Mouse (Mus musculus) MEL (cell line): Measurements from ENCODE around the gene Cox17. TPM values are rescaled to one million over a fixed set of nuclear protein-coding genes. Genes with fewer than 3 reads are reported as not detected.

Experiments used
- DNase-seq: peaks from one replicate; pipeline ENCODE4 v3.0.0; 2011; ENCODE audit warnings: low read depth, low spot score
- H3K27ac ChIP-seq: 2 replicates; pipeline ENCODE4 v1.5.1; 2012; ENCODE audit warnings: low read depth, mild to moderate bottlenecking, control low read depth, low read length, moderate library complexity; ENCODE audit not compliant: control insufficient read depth
- H3K27me3 ChIP-seq, 2 experiments: fragments of 150-350 bp in 1 of 2; sonication (generic) in 1 of 2; 2 replicates each; pipeline ENCODE4 v1.6.1; 2012; ENCODE audit warnings: low read length in 2 of 2, mild to moderate bottlenecking in 2 of 2, improper control_type of control experiment in 1 of 2, moderate library complexity in 1 of 2; ENCODE audit not compliant: insufficient read depth in 2 of 2, control insufficient read depth in 1 of 2
- H3K36me3 ChIP-seq, 2 experiments: 2 replicates each; pipeline ENCODE4 v1.6.1; 2012 to 2014; ENCODE audit warnings: low read length in 2 of 2, improper control_type of control experiment in 1 of 2, inconsistent platforms in 1 of 2, mild to moderate bottlenecking in 1 of 2; ENCODE audit not compliant: insufficient read depth in 2 of 2, control insufficient read depth in 1 of 2
- H3K4me1 ChIP-seq, 2 experiments: fragments of 150-350 bp in 1 of 2; sonication (generic) in 1 of 2; 2 replicates each; pipeline ENCODE4 v1.6.1; 2012; ENCODE audit warnings: low read length in 2 of 2, improper control_type of control experiment in 1 of 2, mild to moderate bottlenecking in 1 of 2; ENCODE audit not compliant: insufficient read depth in 2 of 2, control insufficient read depth in 1 of 2
- H3K4me3 ChIP-seq, 2 experiments: fragments of 150-350 bp in 1 of 2; sonication (generic) in 1 of 2; 2 replicates each; pipeline ENCODE4 v1.5.1; 2012; ENCODE audit warnings: low read depth in 2 of 2, low read length in 2 of 2, mild to moderate bottlenecking in 2 of 2, moderate library complexity in 2 of 2, control low read depth in 1 of 2, improper control_type of control experiment in 1 of 2; ENCODE audit not compliant: control insufficient read depth in 1 of 2, insufficient read depth in 1 of 2
- H3K79me2 ChIP-seq: 2 replicates; pipeline ENCODE4 v1.6.1; 2012; ENCODE audit warnings: mild to moderate bottlenecking, low read length, moderate library complexity; ENCODE audit not compliant: control insufficient read depth, poor library complexity, insufficient read depth
- H3K9ac ChIP-seq: 2 replicates; pipeline ENCODE4 v1.6.1; 2012; ENCODE audit warnings: low read depth, mild to moderate bottlenecking, control low read depth, low read length, moderate library complexity; ENCODE audit not compliant: control insufficient read depth, poor library complexity, severe bottlenecking
- H3K9me3 ChIP-seq: fragments of 150-350 bp; sonication (generic); replicated peaks from 2 replicates; pipeline ENCODE4 v1.6.1; 2012; ENCODE audit warnings: mild to moderate bottlenecking, low read length, improper control_type of control experiment, moderate library complexity; ENCODE audit not compliant: insufficient read depth
- BHLHE40 ChIP-seq: IDR thresholded peaks from 2 replicates; pipeline ENCODE4 v1.6.1; 2012; ENCODE audit warnings: low read depth, mild to moderate bottlenecking, inconsistent platforms, low read length, improper control_type of control experiment, borderline replicate concordance
- CHD1 ChIP-seq: IDR thresholded peaks from 2 replicates; pipeline ENCODE4 v1.6.1; 2012; ENCODE audit warnings: low read depth, mild to moderate bottlenecking, inconsistent platforms, low read length, improper control_type of control experiment
- CHD2 ChIP-seq: IDR thresholded peaks from 2 replicates; pipeline ENCODE4 v1.6.1; 2011; ENCODE audit warnings: low read length, improper control_type of control experiment
- CTCF ChIP-seq, 3 experiments: IDR thresholded peaks in 2 of 3; conservative IDR thresholded peaks in 1 of 3; 2 replicates each; pipeline ENCODE4 v1.5.1; 2011 to 2012; ENCODE audit warnings: low read length in 3 of 3, low read depth in 2 of 3, mild to moderate bottlenecking in 2 of 3, improper control_type of control experiment in 1 of 3, inconsistent platforms in 1 of 3, mixed read lengths in 1 of 3, moderate library complexity in 1 of 3; ENCODE audit not compliant: control insufficient read depth in 1 of 3, insufficient read depth in 1 of 3, poor library complexity in 1 of 3, severe bottlenecking in 1 of 3
- E2F4 ChIP-seq: IDR thresholded peaks from 2 replicates; pipeline ENCODE4 v1.6.1; 2011; ENCODE audit warnings: low read depth, low read length, improper control_type of control experiment, borderline replicate concordance
- ELF1 ChIP-seq: IDR thresholded peaks from 2 replicates; pipeline ENCODE4 v1.6.1; 2014; ENCODE audit warnings: low read depth, mild to moderate bottlenecking, inconsistent platforms, low read length, improper control_type of control experiment, moderate library complexity
- EP300 ChIP-seq, 2 experiments: IDR thresholded peaks; 2 replicates each; pipeline ENCODE4 v1.6.1; 2011; ENCODE audit warnings: improper control_type of control experiment in 2 of 2, low read length in 2 of 2, low read depth in 1 of 2, mild to moderate bottlenecking in 1 of 2
- ETS1 ChIP-seq: IDR thresholded peaks from 2 replicates; pipeline ENCODE4 v1.6.1; 2012; ENCODE audit warnings: low read depth, mild to moderate bottlenecking, inconsistent platforms, low read length, improper control_type of control experiment, moderate library complexity
- GATA1 ChIP-seq: IDR thresholded peaks from 2 replicates; pipeline ENCODE4 v1.6.1; 2011; ENCODE audit warnings: low read depth, low read length, improper control_type of control experiment
- HCFC1 ChIP-seq: IDR thresholded peaks from 2 replicates; pipeline ENCODE4 v1.6.1; 2012; ENCODE audit warnings: low read depth, mild to moderate bottlenecking, inconsistent platforms, low read length, improper control_type of control experiment, moderate library complexity
- JUND ChIP-seq: IDR thresholded peaks from 2 replicates; pipeline ENCODE4 v1.6.1; 2011; ENCODE audit warnings: low read depth, mild to moderate bottlenecking, improper control_type of control experiment, low read length
- MAX ChIP-seq: IDR thresholded peaks from 2 replicates; pipeline ENCODE4 v1.6.1; 2011; ENCODE audit warnings: low read length, improper control_type of control experiment
- MEF2A ChIP-seq: IDR thresholded peaks from 2 replicates; pipeline ENCODE4 v1.6.1; 2014; ENCODE audit warnings: low read depth, mild to moderate bottlenecking, inconsistent platforms, low read length, improper control_type of control experiment; ENCODE audit not compliant: poor library complexity, insufficient replicate concordance, severe bottlenecking; ENCODE audit errors: extremely low read depth
- MXI1 ChIP-seq: IDR thresholded peaks from 2 replicates; pipeline ENCODE4 v1.6.1; 2011; ENCODE audit warnings: mild to moderate bottlenecking, low read depth, low read length, improper control_type of control experiment
- MYB ChIP-seq: IDR thresholded peaks from 2 replicates; pipeline ENCODE4 v1.6.1; 2011; ENCODE audit warnings: mild to moderate bottlenecking, low read depth, low read length, improper control_type of control experiment
- NELFE ChIP-seq: IDR thresholded peaks from 2 replicates; pipeline ENCODE4 v1.6.1; 2011; ENCODE audit warnings: low read depth, low read length, improper control_type of control experiment
- NRF1 ChIP-seq: IDR thresholded peaks from 2 replicates; pipeline ENCODE4 v1.6.1; 2014; ENCODE audit warnings: low read depth, mild to moderate bottlenecking, inconsistent platforms, low read length, improper control_type of control experiment, moderate library complexity; ENCODE audit not compliant: poor library complexity, insufficient read depth, severe bottlenecking
- POLR2AphosphoS5 ChIP-seq: IDR thresholded peaks from 2 replicates; pipeline ENCODE4 v1.6.1; 2012; ENCODE audit warnings: low read depth, borderline replicate concordance, mild to moderate bottlenecking, inconsistent platforms, low read length, moderate library complexity, mixed read lengths
- RAD21 ChIP-seq: IDR thresholded peaks from 2 replicates; pipeline ENCODE4 v1.6.1; 2011; ENCODE audit warnings: mild to moderate bottlenecking, low read depth, low read length, improper control_type of control experiment
- SIN3A ChIP-seq: IDR thresholded peaks from 2 replicates; pipeline ENCODE4 v1.6.1; 2012; ENCODE audit warnings: low read length, improper control_type of control experiment, inconsistent platforms
- TAL1 ChIP-seq: IDR thresholded peaks from 2 replicates; pipeline ENCODE4 v1.6.1; 2012; ENCODE audit warnings: mild to moderate bottlenecking, inconsistent platforms, low read length, moderate library complexity, mixed read lengths
- TBP ChIP-seq: IDR thresholded peaks from 2 replicates; pipeline ENCODE4 v1.8.0; 2011; ENCODE audit warnings: low read depth, low read length, improper control_type of control experiment
- UBTF ChIP-seq: IDR thresholded peaks from 2 replicates; pipeline ENCODE4 v1.6.1; 2012; ENCODE audit warnings: low read depth, mild to moderate bottlenecking, inconsistent platforms, low read length, improper control_type of control experiment, moderate library complexity, borderline replicate concordance; ENCODE audit not compliant: insufficient read depth
- USF1 ChIP-seq: IDR thresholded peaks from 2 replicates; pipeline ENCODE4 v1.6.1; 2014; ENCODE audit warnings: low read depth, mild to moderate bottlenecking, inconsistent platforms, low read length, improper control_type of control experiment, moderate library complexity
- USF2 ChIP-seq, 2 experiments: IDR thresholded peaks; 2 replicates each; pipeline ENCODE4 v1.6.1; 2011 to 2012; ENCODE audit warnings: improper control_type of control experiment in 2 of 2, low read length in 2 of 2, borderline replicate concordance in 1 of 2, inconsistent platforms in 1 of 2, low read depth in 1 of 2, mild to moderate bottlenecking in 1 of 2; ENCODE audit not compliant: insufficient read depth in 1 of 2
- ZC3H11A ChIP-seq: IDR thresholded peaks from 2 replicates; pipeline ENCODE4 v1.6.1; 2012; ENCODE audit warnings: low read depth, mild to moderate bottlenecking, inconsistent platforms, low read length, improper control_type of control experiment
- ZNF384 ChIP-seq: IDR thresholded peaks from 2 replicates; pipeline ENCODE4 v1.6.1; 2012; ENCODE audit warnings: low read depth, mild to moderate bottlenecking, inconsistent platforms, low read length, improper control_type of control experiment
- polyA plus RNA-seq, 2 experiments: library from polyadenylated mRNA; stranded (reverse) in 1 of 2; unstranded in 1 of 2; fragments of >175 nt in 1 of 2; fragments of >200 nt in 1 of 2; gene quantifications; 2 replicates each; pipeline versions ENCODE4 v1.2.1 to v1.2.4; 2012; ENCODE audit warnings: low replicate concordance in 2 of 2, low read depth in 1 of 2; ENCODE audit not compliant: insufficient read length in 2 of 2, insufficient read depth in 1 of 2, missing spikeins in 1 of 2
- total RNA-seq: library from RNA; depleted of rRNA; stranded (reverse); fragments of 300-350 nt; gene quantifications from 2 replicates; pipeline ENCODE4 v1.2.3, GENCODE M21; 2012

The Cox17 gene
- total and polyA plus RNA-seq, 3 experiments = 269 to 295 TPM; not detected in 1

- no peak for TF ChIP-seq NRF1
- TF ChIP-seq CTCF (IDR thresholded peaks at IDR 0.05 in 2 of 3, conservative IDR thresholded peaks at IDR 0.05 in 1 of 3; ENCODE audit: control insufficient read depth in 1 of 3, insufficient read depth in 1 of 3, low read depth in 2 of 3, low read length in 3 of 3, poor library complexity in 1 of 3, severe bottlenecking in 1 of 3) = no peak
- no peak for TF ChIP-seq USF2 (IDR thresholded peaks at IDR 0.05; ENCODE audit: borderline replicate concordance in 1 of 2, insufficient read depth in 1 of 2, low read depth in 1 of 2, low read length in 2 of 2)
- TF ChIP-seq ZNF384 = no peak
- TF ChIP-seq NELFE = no peak
These were observed 28.4 kb downstream of the Cox17 start (continued) for GRCm38 (mm10) chr16:38375182-38375581.

GRCm38 (mm10) chr16:38376163-38376840 is 29.5 kb downstream of the Cox17 start:
- H3K36me3 ChIP-seq = peaks cover 3 to 32% of the 10 kb centered on the region in 2 experiments; a peak in 3 of 4 replicates
- no peak overlapping the region for H3K27ac ChIP-seq
- no peaks in the 10 kb centered on the region for H3K27me3 ChIP-seq

GRCm38 (mm10) chr16:38376841-38377249 is 30.1 kb downstream of the Cox17 start:
- TF ChIP-seq UBTF = no peak
- no peak for TF ChIP-seq JUND
- TF ChIP-seq RAD21 = no peak
- TF ChIP-seq EP300 (IDR thresholded peaks at IDR 0.05; ENCODE audit: low read depth in 1 of 2, low read length in 2 of 2) = no peak
- no peak for TF ChIP-seq HCFC1
- TF ChIP-seq CTCF (IDR thresholded peaks at IDR 0.05 in 2 of 3, conservative IDR thresholded peaks at IDR 0.05 in 1 of 3; ENCODE audit: control insufficient read depth in 1 of 3, insufficient read depth in 1 of 3, low read depth in 2 of 3, low read length in 3 of 3, poor library complexity in 1 of 3, severe bottlenecking in 1 of 3) = no peak
- TF ChIP-seq ETS1 = no peak
- TF ChIP-seq USF2 (IDR thresholded peaks at IDR 0.05; ENCODE audit: borderline replicate concordance in 1 of 2, insufficient read depth in 1 of 2, low read depth in 1 of 2, low read length in 2 of 2) = no peak
- TF ChIP-seq TAL1 = no peak
- no peak for TF ChIP-seq SIN3A
- no peak for TF ChIP-seq ELF1
- no peak for TF ChIP-seq BHLHE40
- Histone ChIP-seq H3K9ac (no peak overlapping the region), H3K9me3 (no peaks in the 10 kb centered on the region), H3K27me3 (no peaks in the 10 kb centered on the region), H3K79me2 (peaks cover 25% of the 10 kb centered on the region), H3K36me3 (peaks cover 3 to 31% of the 10 kb centered on the region in 2 experiments; a peak in 3 of 4 replicates), H3K4me1 (peaks cover 14 to 38% of the 10 kb centered on the region in 2 experiments), H3K27ac (no peak overlapping the region), H3K4me3 (no peak overlapping the region)
- DNase-seq = no peak

More at GRCm38 (mm10) chr16:38376163-38376840, 29.5 kb downstream of the Cox17 start:
- Histone ChIP-seq H3K79me2 (peaks cover 25% of the 10 kb centered on the region), H3K9me3 (no peaks in the 10 kb centered on the region), H3K4me3 (no peak overlapping the region), H3K4me1 (peaks cover 14 to 39% of the 10 kb centered on the region in 2 experiments), H3K9ac (no peak overlapping the region)
- TF ChIP-seq MAX (no peak), JUND (no peak), POLR2AphosphoS5 (no peak), CHD1 (no peak), CHD2 (no peak), GATA1 (no peak), EP300 (IDR thresholded peaks at IDR 0.05; ENCODE audit: low read depth in 1 of 2, low read length in 2 of 2) (no peak), E2F4 (no peak), HCFC1 (no peak), CTCF (IDR thresholded peaks at IDR 0.05 in 2 of 3, conservative IDR thresholded peaks at IDR 0.05 in 1 of 3; ENCODE audit: control insufficient read depth in 1 of 3, insufficient read depth in 1 of 3, low read depth in 2 of 3, low read length in 3 of 3, poor library complexity in 1 of 3, severe bottlenecking in 1 of 3) (no peak), ZC3H11A (no peak), ETS1 (no peak), TBP (no peak), USF1 (no peak), RAD21 (no peak), MXI1 (no peak), SIN3A (no peak), MYB (no peak), MEF2A (no peak)
- DNase-seq = no peak
